Mouse (Mus musculus) kidney, embryonic 14.5 days (tissue): ENCODE data around the gene C1qtnf1. TPM values are rescaled to one million over a fixed set of nuclear protein-coding genes. Genes with fewer than 3 reads are reported as not detected.
"Not testable (repeated sequence)": the region's sequence is repeated elsewhere in the genome, so short reads cannot be mapped to it uniquely, and the experiment has no call there.

Experiments
- ATAC-seq: fragments of 200-750 bp; cut with Nextera tagmentation; 2 replicates; pipeline ENCODE4 v1.8.0; 2017; ENCODE audit warnings: moderate number of reproducible peaks, mild to moderate bottlenecking, moderate TSS enrichment, moderate library complexity; ENCODE audit not compliant: low FRiP score, low TSS enrichment
- H3K27ac ChIP-seq: fragments of 300-500 bp; sonication (generic); 2 replicates; pipeline ENCODE4 v1.5.1; 2014; ENCODE audit warnings: low read depth, mild to moderate bottlenecking, low read length, moderate library complexity, mixed read lengths
- H3K27me3 ChIP-seq: fragments of 300-500 bp; sonication (generic); 2 replicates; pipeline ENCODE4 v1.6.1; 2014; ENCODE audit warnings: mild to moderate bottlenecking, low read length; ENCODE audit not compliant: control insufficient read depth, insufficient read depth
- H3K36me3 ChIP-seq: fragments of 300-500 bp; sonication (generic); 2 replicates; pipeline ENCODE4 v1.6.1; 2014; ENCODE audit warnings: low read length, mixed read lengths; ENCODE audit not compliant: control insufficient read depth, insufficient read depth
- H3K4me1 ChIP-seq: fragments of 300-500 bp; sonication (generic); 2 replicates; pipeline ENCODE4 v1.6.1; 2014; ENCODE audit warnings: low read length, mixed read lengths; ENCODE audit not compliant: control insufficient read depth, insufficient read depth
- H3K4me2 ChIP-seq: fragments of 300-500 bp; sonication (generic); replicated peaks from 2 replicates; pipeline ENCODE4 v1.6.1; 2014; ENCODE audit warnings: low read depth, mild to moderate bottlenecking, low read length
- H3K4me3 ChIP-seq: fragments of 300-500 bp; sonication (generic); 2 replicates; pipeline ENCODE4 v1.5.1; 2014; ENCODE audit warnings: mild to moderate bottlenecking, low read length
- H3K9ac ChIP-seq: fragments of 300-500 bp; sonication (generic); 2 replicates; pipeline ENCODE4 v1.6.1; 2014; ENCODE audit warnings: low read depth, mild to moderate bottlenecking, low read length, moderate library complexity
- H3K9me3 ChIP-seq: fragments of 300-500 bp; sonication (generic); 2 replicates; pipeline ENCODE4 v1.6.1; 2016; ENCODE audit warnings: low read length; ENCODE audit not compliant: control insufficient read depth
- WGBS: fragments of 180-500 bp; shearing (Covaris S2); extraction: QIAGEN DNeasy Blood & Tissue Kit; methylation state at CpG from one replicate; pipeline ENCODE4 v1.1.7; 2014; 5-methylcytosine and 5-hydroxymethylcytosine counted together
- polyA plus RNA-seq: library from polyadenylated mRNA; unstranded; fragments of >200 nt; fragmentation: Nextera tagmentation; extraction: Ambion mirVana; gene quantifications from 2 replicates; pipeline ENCODE4 v1.2.1, GENCODE M21; 2014

C1qtnf1 gene
- polyA plus RNA-seq: 2.8 and 4.0 TPM in 2 replicates

DNA sequence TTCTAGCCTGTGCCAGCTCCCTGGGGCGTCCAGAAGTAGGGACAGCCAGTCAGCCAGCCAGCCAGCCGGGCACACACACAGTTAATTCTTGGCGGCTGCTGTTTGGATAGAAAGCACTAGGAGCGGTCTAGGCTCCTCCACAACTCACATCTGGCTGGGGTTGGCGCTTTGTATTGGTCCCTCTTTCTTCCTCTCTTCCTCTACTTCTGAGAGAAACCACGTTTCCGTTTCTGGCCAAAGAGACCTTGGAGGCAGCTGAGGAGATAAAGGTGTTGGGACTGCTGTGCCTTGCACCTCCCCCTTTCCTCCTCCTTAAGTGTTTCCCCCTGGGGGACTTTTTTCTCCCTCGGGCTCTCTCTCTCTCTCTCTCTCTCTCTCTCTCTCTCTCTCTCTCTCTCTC is at the start of gene C1qtnf1:
Gene C1qtnf1, plus strand, starts transcription at position 218 of the 400 bp plus-strand sequence.
- no peaks in the 10 kb centered on the region for H3K36me3 ChIP-seq
- H3K9ac ChIP-seq: peak within 1 kb of the TSS; percentile 45; the same call in 1 of the 2 replicates
- 4% methylated on average over 8 of the region's 8 CpGs for WGBS
- peak within 1 kb of the TSS; percentile 46 for H3K4me2 ChIP-seq
- H3K27ac ChIP-seq: no peak within 1 kb of the TSS
- H3K27me3 ChIP-seq: no peaks in the 10 kb centered on the region
- peak within 1 kb of the TSS; percentile 15 for H3K4me3 ChIP-seq
- ATAC-seq: no peak
- H3K4me1 ChIP-seq: peaks cover 45% of the 10 kb centered on the region
- H3K9me3 ChIP-seq: no peaks in the 10 kb centered on the region

- H3K4me2 ChIP-seq: no peak overlapping the region
- H3K9ac ChIP-seq: no peak overlapping the region
- ATAC-seq: no peak
- H3K9me3 ChIP-seq: no peaks in the 10 kb centered on the region
- WGBS: 88% methylated on average over 6 of the region's 6 CpGs
- H3K27me3 ChIP-seq: no peaks in the 10 kb centered on the region
- no peak overlapping the region for H3K4me3 ChIP-seq
- H3K27ac ChIP-seq: no peak overlapping the region
- no peaks in the 10 kb centered on the region for H3K36me3 ChIP-seq
- peaks cover 10% of the 10 kb centered on the region; the same call in 1 of the 2 replicates for H3K4me1 ChIP-seq
These were observed 49.3 kb upstream of the C1qtnf1 start for GRCm38 (mm10) chr11:118378656-118379055.

DNA sequence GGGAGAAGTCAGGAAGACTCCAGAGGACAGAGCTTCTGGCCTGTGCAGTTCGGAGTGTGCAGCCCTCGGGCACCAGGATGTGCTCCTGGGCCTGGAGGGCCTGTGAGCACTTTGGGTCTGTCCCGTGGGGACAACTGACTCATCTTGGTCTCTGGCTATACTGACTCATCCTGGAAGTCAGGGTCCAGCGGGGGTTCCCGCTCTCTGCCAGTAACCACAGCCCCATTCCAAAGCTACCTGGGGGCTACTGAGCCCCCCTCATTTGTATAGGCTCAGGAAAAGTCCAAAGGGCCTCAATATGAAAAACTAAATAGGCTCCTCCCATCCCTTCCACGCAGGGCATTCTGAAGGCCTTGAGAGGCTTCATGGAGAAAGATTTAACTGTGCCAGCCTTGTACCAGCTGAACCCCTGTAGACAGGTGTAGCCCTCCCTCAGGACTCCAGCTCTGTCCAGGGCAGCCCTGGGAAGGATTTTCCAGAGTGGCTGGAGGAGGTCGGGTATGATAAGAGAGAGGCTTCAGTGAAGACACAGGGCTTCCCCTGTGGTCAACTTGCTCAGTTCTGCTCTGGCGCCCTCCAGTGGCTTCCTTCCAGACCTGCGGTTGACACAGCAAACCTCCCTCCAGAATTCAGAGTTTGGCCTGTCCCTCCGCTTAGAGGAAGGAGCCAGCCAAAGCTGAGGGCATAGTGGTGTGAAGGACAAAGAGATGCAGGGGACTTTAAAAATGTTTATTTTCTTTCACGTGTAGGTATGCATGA is 48.6 kb upstream of the C1qtnf1 start:
- ATAC-seq: peak; percentile 88
- Histone ChIP-seq H3K4me3 (no peak overlapping the region), H3K4me1 (peaks cover 10% of the 10 kb centered on the region; the same call in 1 of the 2 replicates), H3K27me3 (no peaks in the 10 kb centered on the region), H3K27ac (no peak overlapping the region), H3K36me3 (no peaks in the 10 kb centered on the region), H3K9ac (no peak overlapping the region), H3K9me3 (no peaks in the 10 kb centered on the region), H3K4me2 (no peak overlapping the region)
- 44% methylated on average over 11 of the region's 11 CpGs for WGBS

GRCm38 (mm10) chr11:118387816-118388215 is 40.2 kb upstream of the C1qtnf1 start:
- not testable (repeated sequence) for ATAC-seq

DNA sequence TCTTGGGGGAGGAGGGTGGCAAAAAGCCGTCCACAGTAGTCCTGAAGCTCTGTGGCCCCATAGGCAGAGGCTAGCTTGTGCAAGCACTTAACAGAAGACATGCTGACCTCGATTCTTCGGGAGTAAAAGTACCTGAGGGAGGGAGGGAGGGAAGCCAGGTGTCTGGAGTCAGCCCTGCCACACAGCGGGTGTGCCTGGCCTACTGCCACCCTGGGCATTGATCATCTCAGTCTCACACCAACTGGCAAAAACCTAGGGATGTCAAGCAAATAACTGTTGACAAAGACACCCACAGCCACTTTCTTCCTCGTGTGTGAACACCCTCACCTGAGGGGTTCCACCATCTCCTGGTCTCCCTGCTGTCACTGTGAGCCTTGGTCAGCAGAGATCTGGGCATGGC is 34.0 kb upstream of the C1qtnf1 start:
- Histone ChIP-seq H3K4me1 (0 out of 2 replicates have a peak, but pooled peaks cover 3% of the 10 kb centered on the region), H3K9me3 (no peaks in the 10 kb centered on the region; the same call in 1 of the 2 replicates), H3K36me3 (no peaks in the 10 kb centered on the region), H3K4me2 (no peak overlapping the region), H3K4me3 (no peak overlapping the region), H3K9ac (no peak overlapping the region), H3K27ac (no peak overlapping the region), H3K27me3 (no peaks in the 10 kb centered on the region)
- WGBS: 77% methylated on average over 5 of the region's 5 CpGs
- no peak for ATAC-seq

More at GRCm38 (mm10) chr11:118387816-118388215, 40.2 kb upstream of the C1qtnf1 start:
- H3K4me1 ChIP-seq, H3K9ac ChIP-seq, H3K27ac ChIP-seq, H3K4me3 ChIP-seq, H3K36me3 ChIP-seq, H3K4me2 ChIP-seq, H3K27me3 ChIP-seq, H3K9me3 ChIP-seq: not testable (repeated sequence)
- 93% methylated on average over 13 of the region's 13 CpGs for WGBS

DNA sequence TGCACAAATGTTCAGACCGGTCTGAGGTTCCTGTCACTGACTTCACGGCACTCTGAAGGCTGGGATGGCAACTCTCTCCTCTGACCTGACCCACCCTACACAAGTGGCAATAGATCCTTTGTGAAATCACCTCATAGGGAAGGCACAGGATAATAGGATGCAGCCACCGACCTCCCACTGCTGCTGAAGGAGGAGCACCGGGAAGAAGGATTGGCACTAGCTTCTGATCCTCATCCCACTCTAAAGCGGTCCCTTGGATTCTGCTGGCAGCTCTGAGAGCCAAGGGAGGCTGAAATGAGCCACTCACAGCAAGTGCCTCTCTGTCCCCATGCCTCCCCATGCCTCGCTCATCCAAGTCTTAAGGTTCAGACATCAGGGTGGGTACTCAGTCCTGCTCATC is 33.5 kb upstream of the C1qtnf1 start:
- Histone ChIP-seq H3K4me2 (no peak overlapping the region), H3K4me1 (0 out of 2 replicates have a peak, but pooled peaks cover 3% of the 10 kb centered on the region), H3K4me3 (no peak overlapping the region), H3K27ac (no peak overlapping the region), H3K9me3 (no peaks in the 10 kb centered on the region; the same call in 1 of the 2 replicates), H3K9ac (no peak overlapping the region), H3K27me3 (no peaks in the 10 kb centered on the region), H3K36me3 (no peaks in the 10 kb centered on the region)
- 62% methylated on average over 6 of the region's 6 CpGs for WGBS
- ATAC-seq: no peak

- Histone ChIP-seq H3K27ac (no peak overlapping the region), H3K9ac (no peak overlapping the region), H3K4me2 (no peak overlapping the region), H3K4me1 (peaks cover 25% of the 10 kb centered on the region), H3K36me3 (no peaks in the 10 kb centered on the region), H3K27me3 (no peaks in the 10 kb centered on the region), H3K9me3 (no peaks in the 10 kb centered on the region; the same call in 1 of the 2 replicates), H3K4me3 (no peak overlapping the region)
- 94% methylated on average over 26 of the region's 26 CpGs for WGBS
- ATAC-seq: no peak
These were observed 30.0 kb upstream of the C1qtnf1 start for GRCm38 (mm10) chr11:118397806-118398530.

- Histone ChIP-seq H3K9me3 (no peaks in the 10 kb centered on the region; the same call in 1 of the 2 replicates), H3K27ac (peak overlapping the region; percentile 77; the same call in 1 of the 2 replicates), H3K9ac (no peak overlapping the region), H3K4me1 (peaks cover 28% of the 10 kb centered on the region), H3K4me2 (0 out of 2 replicates have a peak overlapping the region, but pooled peaks have one; percentile 2), H3K4me3 (no peak overlapping the region), H3K27me3 (no peaks in the 10 kb centered on the region), H3K36me3 (no peaks in the 10 kb centered on the region)
- no peak for ATAC-seq
- WGBS: 78% methylated on average over 5 of the region's 5 CpGs
These were observed 28.0 kb upstream of the C1qtnf1 start for GRCm38 (mm10) chr11:118399891-118400565.
